Mouse (Mus musculus) adrenal gland (tissue): Measurements from ENCODE around the gene Polm.

ENCODE experiments used
- intact Hi-C: fragments of 180-260 bp; cut with DNase I; formaldehyde crosslinking; loops from one replicate; pipeline ENCODE4 v1.15.1; 2025

Polm gene

GRCm38 (mm10) chr11:5805711-5806110, 32.1 kb downstream of the Polm start:
- intact Hi-C loops = no loop called here

DNA sequence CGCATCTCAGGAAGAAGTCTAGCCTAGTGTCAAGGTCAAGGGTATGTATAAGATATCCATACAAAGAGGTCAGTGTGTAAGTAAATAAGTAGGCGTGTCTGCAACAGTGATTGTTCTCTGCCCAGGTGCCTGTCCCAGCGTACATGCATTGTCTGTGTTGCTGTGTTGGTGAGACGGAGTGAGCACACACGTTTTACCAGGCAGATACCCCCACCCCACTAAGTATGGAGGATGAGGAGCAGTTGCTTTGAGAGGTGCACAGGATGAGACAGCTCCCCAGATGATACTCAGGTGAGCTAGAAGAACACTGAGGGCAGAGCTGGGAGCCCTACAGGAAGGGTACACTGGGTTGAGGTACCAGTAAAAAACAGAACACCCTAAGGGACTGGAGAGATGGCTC, 33.6 kb downstream of the Polm start:
- intact Hi-C loops = no loop called here

DNA sequence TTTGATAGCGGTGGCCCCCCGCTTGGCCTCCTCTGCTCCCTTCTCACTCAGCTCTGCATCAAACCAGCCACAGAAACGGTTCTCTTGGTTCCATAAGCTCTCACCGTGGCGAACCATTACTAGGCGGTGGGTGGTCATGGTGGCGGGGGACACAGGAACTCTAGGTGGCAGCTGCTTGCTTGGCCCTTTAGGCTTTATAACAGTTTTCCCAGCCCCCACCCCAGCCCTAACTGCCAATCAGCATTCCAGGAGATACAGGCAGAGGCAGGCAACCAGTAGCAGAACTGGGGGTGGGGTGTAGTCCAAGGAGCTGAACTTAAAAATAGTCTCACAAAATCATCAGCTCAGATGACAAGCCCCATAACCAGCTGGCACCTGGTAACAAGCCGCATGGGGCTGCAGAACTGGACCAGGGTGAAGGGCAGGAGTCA, 34.2 kb downstream of the Polm start, which contains the start of gene Pgam2:
TSS of gene Pgam2 (minus strand) at position 183 of the 431 bp plus-strand sequence.
- intact Hi-C loops = no loop called here

GRCm38 (mm10) chr11:5802457-5803217, 35.2 kb downstream of the Polm start:
- intact Hi-C loops = no loop called here

DNA sequence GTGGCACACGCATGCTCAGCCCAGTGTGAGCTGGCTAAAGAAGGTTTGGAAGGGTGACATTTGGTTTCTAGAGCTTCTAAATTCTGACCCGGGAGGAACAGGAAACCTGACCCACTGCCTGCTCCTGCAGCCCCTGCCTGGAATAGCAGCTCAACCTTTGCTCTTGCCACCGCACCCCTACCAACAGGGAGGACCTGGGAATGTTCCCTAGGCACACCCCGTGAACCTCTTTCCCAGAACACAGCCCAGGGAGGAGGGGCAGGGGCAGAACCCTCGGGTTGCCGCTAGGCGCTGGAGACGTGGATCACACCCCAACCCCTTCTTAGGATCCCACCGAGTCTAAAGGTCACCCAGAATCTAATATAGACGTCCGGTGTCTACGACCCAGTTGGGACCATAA, 35.8 kb downstream of the Polm start:
- intact Hi-C loops = no loop called here

DNA sequence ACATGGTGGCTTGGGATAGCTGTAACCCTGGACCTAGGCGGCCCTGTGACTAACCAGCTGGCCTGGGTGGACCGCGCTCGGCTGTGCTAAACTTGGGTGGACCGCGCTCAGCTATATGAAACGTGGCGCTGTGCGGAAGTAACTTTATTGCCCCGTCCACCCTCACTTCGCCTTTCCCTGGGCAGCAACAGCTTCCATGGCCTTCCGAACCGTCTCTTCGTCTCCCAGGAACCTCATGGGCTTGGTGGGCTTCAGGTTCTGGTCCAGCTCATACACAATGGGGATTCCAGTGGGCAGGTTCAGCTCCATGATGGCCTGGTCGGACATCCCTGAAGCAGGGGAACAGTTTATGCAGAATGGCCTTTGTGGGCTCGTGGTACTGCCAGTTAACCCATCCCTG, 36.3 kb downstream of the Polm start:
- intact Hi-C loops = no loop called here

GRCm38 (mm10) chr11:5799621-5800490, 38.0 kb downstream of the Polm start:
- intact Hi-C loops = no loop called here

DNA sequence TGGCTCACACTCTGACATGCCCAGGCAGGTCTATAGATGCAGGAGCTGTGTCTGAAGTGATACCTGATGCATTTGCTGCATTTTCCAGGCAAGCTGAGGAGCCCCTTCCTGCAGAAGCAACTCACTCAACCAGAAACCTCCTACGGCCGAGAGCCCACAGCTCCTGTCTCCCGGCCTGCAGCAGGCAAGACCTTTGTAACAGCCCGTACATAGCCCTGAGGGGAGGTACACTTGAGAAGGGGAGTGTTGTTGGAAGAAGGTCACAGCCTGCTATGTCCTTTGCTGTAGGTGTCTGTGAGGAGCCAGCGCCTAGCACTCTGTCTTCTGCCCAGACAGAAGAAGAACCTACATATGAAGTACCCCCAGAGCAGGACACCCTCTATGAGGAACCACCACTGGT, 39.9 kb downstream of the Polm start:
- intact Hi-C loops = no loop called here

DNA sequence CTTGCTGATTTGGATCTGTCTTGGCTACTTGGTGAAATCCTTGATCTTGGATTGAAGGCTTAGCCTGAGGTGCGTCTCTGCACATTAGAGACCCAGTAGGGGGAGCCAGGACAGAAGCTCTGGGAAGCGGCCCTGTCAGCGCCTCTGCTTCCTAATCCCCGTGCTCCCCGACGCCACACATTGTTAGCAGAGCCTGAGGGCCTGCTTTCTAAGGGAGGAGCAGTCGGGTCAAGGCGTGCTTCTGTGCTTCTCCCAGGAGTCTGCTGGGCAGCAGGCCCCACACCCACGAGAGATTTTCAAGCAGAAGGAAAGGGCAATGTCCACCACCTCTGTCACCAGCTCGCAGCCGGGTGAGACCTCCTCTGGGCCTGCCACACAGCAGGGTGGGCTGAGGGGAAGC, 40.4 kb downstream of the Polm start:
- intact Hi-C loops = no loop called here

- intact Hi-C loops = no loop called here
These were observed 40.9 kb downstream of the Polm start for GRCm38 (mm10) chr11:5796939-5797338.

DNA sequence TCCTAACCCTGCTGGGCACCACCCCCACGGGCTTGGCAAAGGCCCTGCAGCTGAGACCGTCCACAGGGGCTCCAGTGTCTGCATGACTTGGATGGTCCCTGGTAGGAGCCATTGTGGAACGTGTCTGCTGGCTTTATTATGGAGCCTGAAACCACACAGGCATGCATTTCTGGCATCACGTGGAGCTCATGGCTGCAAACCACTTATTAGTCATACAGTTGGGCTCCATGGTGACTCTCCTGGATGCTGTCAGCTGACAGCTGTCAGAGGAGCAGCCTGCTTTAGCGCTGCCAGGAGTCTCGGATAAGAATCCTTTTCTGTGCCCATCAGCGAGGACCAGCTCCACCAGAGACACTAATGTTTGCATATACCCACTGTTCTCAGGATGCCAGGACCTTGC, 42.1 kb downstream of the Polm start:
- intact Hi-C loops = no loop called here

DNA sequence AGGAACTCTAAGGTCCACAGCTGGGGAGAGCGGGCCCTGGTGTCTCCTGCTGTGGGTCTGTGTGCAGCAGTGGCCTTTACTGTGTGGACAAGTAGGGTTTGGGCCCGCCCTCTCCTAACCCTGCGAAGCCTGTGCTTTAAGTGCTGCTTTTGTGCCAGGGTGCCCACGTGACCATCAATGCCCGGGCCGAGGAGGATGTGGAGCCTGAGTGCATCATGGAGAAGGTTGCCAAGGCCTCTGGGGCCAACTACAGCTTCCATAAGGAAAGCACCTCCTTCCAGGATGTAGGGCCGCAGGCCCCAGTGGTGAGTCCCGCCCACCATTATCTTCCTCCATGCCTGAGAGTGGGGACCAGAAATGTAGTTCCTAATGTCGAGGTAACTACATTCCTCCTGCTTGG, 42.5 kb downstream of the Polm start:
- intact Hi-C loops = no loop called here

DNA sequence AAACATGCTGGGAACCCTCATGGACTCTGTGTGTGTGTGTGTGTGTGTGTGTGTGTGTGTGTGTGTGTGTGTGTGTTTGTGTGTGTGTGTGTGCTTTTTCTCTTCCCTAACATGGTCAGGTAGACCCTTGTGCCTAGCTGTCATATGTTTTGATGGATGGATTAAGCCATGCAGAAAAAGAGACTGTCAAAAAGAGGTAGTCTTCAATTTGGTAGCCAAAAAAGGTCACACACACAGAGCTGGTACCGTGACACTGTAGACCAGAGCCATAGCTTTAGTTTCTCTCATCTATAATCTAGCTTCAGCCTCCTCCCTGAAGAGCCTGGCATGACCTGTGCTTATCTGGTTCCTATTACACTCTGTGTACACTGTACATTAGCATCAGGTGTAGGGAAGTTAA, 47.4 kb downstream of the Polm start:
- intact Hi-C loops = no loop called here

- intact Hi-C loops = loop anchor here (5.0 kb wide), 1 partner anchor 92 kb away; no protein-coding TSS in a partner anchor
These were observed 48.0 kb downstream of the Polm start for GRCm38 (mm10) chr11:5789754-5790333.

GRCm38 (mm10) chr11:5789071-5789753, 48.6 kb downstream of the Polm start:
- intact Hi-C loops = loop anchor here (5.0 kb wide), 1 partner anchor 93 kb away; no protein-coding TSS in a partner anchor

- intact Hi-C loops = loop anchor here (5.0 kb wide), 1 partner anchor 94 kb away; no protein-coding TSS in a partner anchor
These were observed 49.5 kb downstream of the Polm start, which contains the start of gene Dbnl for GRCm38 (mm10) chr11:5788056-5789014. TSS of gene Dbnl (plus strand) at chr11:5788488.

DNA sequence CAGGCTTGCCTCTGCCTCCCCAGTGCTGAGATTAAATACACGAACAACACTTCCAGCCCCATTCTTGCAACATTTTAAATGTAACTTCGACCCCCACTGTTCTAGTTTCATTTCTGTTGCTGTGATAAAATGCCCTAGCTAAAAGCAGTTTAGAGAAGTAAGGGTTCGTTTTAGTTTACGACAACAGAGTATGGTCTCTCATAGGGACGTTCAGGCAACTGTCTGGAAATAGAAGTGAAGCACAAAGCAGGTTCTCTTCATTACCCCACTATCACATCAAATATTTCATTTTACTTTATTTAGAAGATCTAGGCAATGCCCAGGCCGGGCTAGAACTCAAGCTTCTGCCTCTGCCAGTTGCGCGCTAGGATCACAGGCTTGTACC, 50.2 kb downstream of the Polm start:
- intact Hi-C loops = loop anchor here (5.0 kb wide), 1 partner anchor 95 kb away; no protein-coding TSS in a partner anchor

- intact Hi-C loops = loop anchor here (5.0 kb wide), 1 partner anchor 97 kb away; no protein-coding TSS in a partner anchor
These were observed 52.1 kb downstream of the Polm start for GRCm38 (mm10) chr11:5785732-5786131.

- intact Hi-C loops = no loop called here
These were observed 55.4 kb downstream of the Polm start for GRCm38 (mm10) chr11:5782199-5782944.
